Mouse (Mus musculus): Measurements from ENCODE around the gene Retreg1. TPM values are rescaled to one million over a fixed set of nuclear protein-coding genes. Genes with fewer than 3 reads are reported as not detected.

Gene Retreg1
- polyA plus RNA-seq, 1 experiment from 2014 or later, result 7.6 TPM

DNA sequence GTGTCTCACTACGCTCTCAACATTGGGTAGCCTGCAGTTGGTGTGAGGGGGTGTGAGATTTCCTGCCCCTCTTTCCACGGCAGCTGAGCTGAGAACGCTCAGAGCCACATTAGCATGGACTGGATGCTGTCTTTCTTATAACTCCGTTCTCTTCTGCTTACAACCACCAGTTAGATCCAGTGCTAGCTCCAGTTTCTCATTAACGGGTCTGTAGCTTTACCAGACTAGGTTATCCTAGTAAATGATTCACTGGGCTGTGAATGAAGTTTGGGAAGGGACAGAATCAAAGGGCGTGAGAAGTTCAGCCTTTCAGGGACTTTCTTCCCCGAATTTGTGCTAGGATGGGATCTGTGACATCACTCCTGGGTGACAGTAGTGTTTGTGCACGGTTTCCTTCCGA, 70.7 kb downstream of the Retreg1 start:
- Histone ChIP-seq H3K4me2 (replicated peaks) (no peak overlapping the region), H3K9ac (replicated peaks) (no peak overlapping the region), H3K9me3 (no peaks in the 10 kb centered on the region), H3K4me1 (peaks cover 9% of the 10 kb centered on the region), H3K36me3 (no peaks in the 10 kb centered on the region), H3K4me3 (no peak overlapping the region), H3K27ac (replicated peaks) (no peak overlapping the region), H3K27me3 (no peaks in the 10 kb centered on the region)
- no peak for ATAC-seq (replicated peaks)
- WGBS, result 85% methylated on average over 9 of the region's 9 CpGs

DNA sequence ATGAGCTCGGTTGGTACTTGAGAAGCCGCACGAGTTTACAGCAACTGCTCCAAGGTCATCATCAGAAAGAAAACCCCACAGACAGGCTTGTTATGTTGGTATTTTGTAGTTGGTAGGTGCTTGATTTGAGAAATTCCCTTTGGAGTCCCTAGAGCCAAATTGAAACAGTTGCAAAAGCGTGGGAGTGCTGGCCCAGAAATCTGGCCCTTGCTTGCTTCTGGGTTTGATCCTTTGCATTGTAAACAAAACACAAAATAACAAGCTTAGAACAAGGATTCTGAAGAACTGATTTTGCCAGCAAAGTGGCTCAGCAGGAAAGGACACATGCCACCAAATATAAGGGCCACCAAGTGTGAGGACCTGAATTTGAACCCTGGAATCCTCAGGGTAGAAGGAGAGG, 71.2 kb downstream of the Retreg1 start:
- WGBS, result 94% methylated on average over 4 of the region's 4 CpGs

DNA sequence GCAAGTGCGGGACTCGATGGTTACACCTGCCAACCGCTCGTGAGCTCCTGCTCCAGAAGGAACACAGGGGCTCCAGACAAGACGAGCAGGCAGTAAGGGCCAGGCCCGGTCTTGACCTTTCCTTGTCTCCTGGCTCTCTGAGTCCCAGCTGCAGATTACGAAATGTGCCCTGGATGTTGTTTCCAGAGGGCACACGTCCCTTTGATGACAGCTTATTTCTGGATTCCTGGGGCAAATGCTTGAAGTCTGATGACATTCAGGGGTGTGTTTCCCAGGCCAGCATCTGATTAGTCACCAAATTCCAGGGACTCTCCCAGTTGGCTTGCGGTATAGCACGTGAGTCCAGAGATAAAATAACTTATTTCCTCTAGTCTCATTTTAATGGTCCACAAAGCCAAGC, 72.0 kb downstream of the Retreg1 start:
- H3K4me2 ChIP-seq (replicated peaks), result no peak overlapping the region
- H3K4me3 ChIP-seq, result no peak overlapping the region
- no peak overlapping the region for H3K9ac ChIP-seq (replicated peaks)
- no peaks in the 10 kb centered on the region for H3K36me3 ChIP-seq
- H3K27me3 ChIP-seq, result no peaks in the 10 kb centered on the region
- H3K4me1 ChIP-seq, result peaks cover 8% of the 10 kb centered on the region
- no peak overlapping the region for H3K27ac ChIP-seq (replicated peaks)
- WGBS, result 66% methylated on average over 10 of the region's 10 CpGs
- no peak for ATAC-seq (replicated peaks)
- H3K9me3 ChIP-seq, result no peaks in the 10 kb centered on the region

More for the DNA sequence above, 71.2 kb downstream of the Retreg1 start:
- Histone ChIP-seq H3K36me3 (no peaks in the 10 kb centered on the region), H3K4me2 (replicated peaks) (no peak overlapping the region), H3K9ac (replicated peaks) (no peak overlapping the region), H3K27ac (replicated peaks) (no peak overlapping the region), H3K27me3 (no peaks in the 10 kb centered on the region), H3K4me3 (no peak overlapping the region), H3K4me1 (peaks cover 9% of the 10 kb centered on the region), H3K9me3 (no peaks in the 10 kb centered on the region)
- ATAC-seq (replicated peaks), result no peak

DNA sequence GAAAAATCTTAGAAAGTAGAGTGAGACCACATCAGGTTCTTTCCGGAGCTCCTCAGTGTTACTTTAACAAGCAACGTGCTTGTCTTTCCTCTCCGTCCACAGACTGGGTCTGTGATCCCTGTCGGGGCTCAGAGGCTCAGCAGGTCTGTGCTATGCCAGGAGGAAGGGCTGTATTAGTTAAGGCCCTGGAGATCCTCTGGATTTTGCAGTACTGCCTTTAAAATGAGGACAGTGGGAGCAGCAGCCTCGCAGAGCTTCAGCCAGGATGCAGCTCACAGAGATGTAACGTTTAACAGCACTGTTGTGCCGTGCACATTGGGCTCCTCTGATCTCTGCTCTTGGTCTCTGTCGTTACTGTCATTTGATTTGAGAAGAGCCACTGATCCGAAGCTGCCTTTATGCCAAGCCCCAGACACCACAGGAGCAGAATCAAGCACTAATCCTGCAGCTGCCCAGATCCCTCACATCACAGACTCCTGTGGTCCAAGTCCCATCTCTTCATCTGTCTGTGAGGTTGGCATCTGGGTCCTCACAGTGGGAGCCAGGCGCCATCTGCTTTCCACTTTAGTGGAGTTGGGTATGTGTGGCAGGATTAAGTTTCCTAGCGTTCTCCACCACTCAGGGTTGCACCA, 72.7 kb downstream of the Retreg1 start:
- WGBS, result 54% methylated on average over 11 of the region's 11 CpGs
- Histone ChIP-seq H3K27me3 (no peaks in the 10 kb centered on the region), H3K4me3 (no peak overlapping the region), H3K4me2 (replicated peaks) (no peak overlapping the region), H3K4me1 (peaks cover 1% of the 10 kb centered on the region; the same call in 1 of the 2 replicates), H3K9ac (replicated peaks) (no peak overlapping the region), H3K27ac (replicated peaks) (0 out of 2 replicates have a peak overlapping the region, but pooled peaks have one; percentile 19), H3K9me3 (no peaks in the 10 kb centered on the region), H3K36me3 (no peaks in the 10 kb centered on the region)
- peak; percentile 51 for ATAC-seq (replicated peaks)

DNA sequence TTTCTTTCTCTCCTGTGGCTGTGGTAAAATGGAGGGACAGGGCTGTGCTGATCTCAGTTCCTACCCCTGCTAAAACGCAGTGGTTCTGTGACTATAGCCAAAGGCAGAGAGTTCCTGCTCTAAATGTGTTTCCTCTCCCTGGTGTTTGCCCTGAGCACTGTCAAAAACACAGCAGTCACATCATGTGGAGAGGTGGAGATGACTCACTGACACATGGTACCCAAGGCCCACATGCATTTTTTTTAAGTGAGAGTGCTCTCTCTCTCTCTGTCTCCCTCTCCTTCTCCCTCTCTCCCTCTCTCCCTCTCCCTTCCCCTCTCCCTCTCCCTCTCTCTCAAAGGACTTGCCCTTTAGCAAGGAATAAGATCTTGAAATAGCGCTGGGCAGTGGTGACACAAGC, 73.3 kb downstream of the Retreg1 start:
- H3K4me1 ChIP-seq, result no peaks in the 10 kb centered on the region

DNA sequence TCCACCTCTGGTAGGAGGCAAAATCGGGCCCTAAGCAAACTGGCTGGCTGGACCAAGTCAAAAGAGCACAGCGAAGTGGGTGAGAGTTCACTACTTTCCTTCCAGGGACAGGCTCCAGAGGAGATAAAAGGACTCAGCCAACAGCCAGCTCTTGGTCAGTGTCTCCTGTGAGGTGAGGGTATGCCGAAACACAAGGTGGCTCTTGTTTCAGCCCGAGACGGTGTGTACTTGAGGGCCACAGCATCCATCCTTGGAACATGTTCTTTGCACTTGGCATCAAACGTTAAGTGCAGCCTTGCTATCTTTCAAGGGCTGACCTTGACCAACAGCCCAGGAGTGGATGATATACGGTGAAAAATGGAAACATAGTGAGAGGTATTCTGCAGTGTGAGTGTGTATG, 75.7 kb downstream of the Retreg1 start:
- no peak overlapping the region for H3K4me2 ChIP-seq (replicated peaks)
- H3K9ac ChIP-seq (replicated peaks), result no peak overlapping the region
- no peaks in the 10 kb centered on the region for H3K4me1 ChIP-seq
- H3K27ac ChIP-seq (replicated peaks), result no peak overlapping the region
- H3K4me3 ChIP-seq, result no peak overlapping the region
- 91% methylated on average over 7 of the region's 7 CpGs for WGBS
- H3K36me3 ChIP-seq, result no peaks in the 10 kb centered on the region
- H3K27me3 ChIP-seq, result no peaks in the 10 kb centered on the region
- ATAC-seq (replicated peaks), result no peak
- no peaks in the 10 kb centered on the region for H3K9me3 ChIP-seq

More for the DNA sequence above, 73.3 kb downstream of the Retreg1 start:
- no peak for ATAC-seq (replicated peaks)
- no peak overlapping the region for H3K9ac ChIP-seq (replicated peaks)
- no peaks in the 10 kb centered on the region for H3K36me3 ChIP-seq
- no peaks in the 10 kb centered on the region for H3K9me3 ChIP-seq
- H3K4me2 ChIP-seq (replicated peaks), result no peak overlapping the region
- 73% methylated on average over 2 of the region's 2 CpGs for WGBS
- 0 out of 2 replicates have a peak overlapping the region, but pooled peaks have one; percentile 19 for H3K27ac ChIP-seq (replicated peaks)
- H3K27me3 ChIP-seq, result no peaks in the 10 kb centered on the region
- H3K4me3 ChIP-seq, result no peak overlapping the region

DNA sequence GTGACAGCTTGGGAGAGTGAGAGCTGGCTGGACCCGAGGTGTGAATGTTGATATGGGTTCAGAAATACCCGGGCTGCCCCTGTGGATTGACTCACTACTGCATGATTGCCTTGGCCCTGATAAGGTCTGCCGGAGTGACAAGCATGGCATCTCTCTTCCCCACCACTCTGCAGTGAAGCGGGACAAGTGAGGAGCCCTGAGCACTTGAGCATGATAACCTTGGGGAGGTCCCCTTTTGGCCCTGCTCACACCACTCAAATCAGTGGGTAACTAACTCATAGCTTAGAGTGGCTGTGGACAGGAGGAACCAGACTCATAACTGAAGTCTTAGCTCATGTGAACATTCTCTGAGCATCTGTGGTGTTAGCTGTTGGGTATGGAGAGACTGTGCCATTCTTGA, 77.0 kb downstream of the Retreg1 start:
- H3K9ac ChIP-seq (replicated peaks), result no peak overlapping the region
- H3K4me2 ChIP-seq (replicated peaks), result no peak overlapping the region
- H3K36me3 ChIP-seq, result no peaks in the 10 kb centered on the region
- ATAC-seq (replicated peaks), result no peak
- H3K9me3 ChIP-seq, result no peaks in the 10 kb centered on the region
- H3K4me1 ChIP-seq, result no peaks in the 10 kb centered on the region
- H3K4me3 ChIP-seq, result no peak overlapping the region
- no peak overlapping the region for H3K27ac ChIP-seq (replicated peaks)
- no peaks in the 10 kb centered on the region for H3K27me3 ChIP-seq
- 84% methylated on average over 4 of the region's 4 CpGs for WGBS

DNA sequence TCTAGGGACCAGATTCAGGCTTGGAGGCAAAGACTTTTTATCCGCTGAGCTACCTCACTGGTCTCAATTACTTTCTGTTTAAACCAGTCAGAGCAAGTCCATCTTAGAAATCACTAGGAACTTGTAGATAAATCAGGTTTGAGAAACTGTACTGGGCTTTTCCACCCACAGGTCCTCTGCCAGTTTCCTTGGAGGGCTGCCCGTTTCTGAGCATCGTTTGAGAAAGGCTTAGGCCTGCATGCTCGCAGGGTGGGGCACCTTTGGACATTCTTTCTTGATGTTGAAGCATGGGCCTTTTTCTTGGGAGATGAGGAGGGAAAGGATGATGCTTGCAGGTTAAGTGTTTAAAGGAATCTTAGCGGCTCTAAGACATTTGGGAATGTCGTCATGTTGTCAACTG, 77.9 kb downstream of the Retreg1 start:
- Histone ChIP-seq H3K4me2 (replicated peaks) (no peak overlapping the region), H3K27ac (replicated peaks) (no peak overlapping the region), H3K4me3 (no peak overlapping the region), H3K9ac (replicated peaks) (no peak overlapping the region), H3K36me3 (no peaks in the 10 kb centered on the region), H3K9me3 (no peaks in the 10 kb centered on the region), H3K4me1 (no peaks in the 10 kb centered on the region), H3K27me3 (no peaks in the 10 kb centered on the region)
- WGBS, result 90% methylated on average over 6 of the region's 6 CpGs
- no peak for ATAC-seq (replicated peaks)

DNA sequence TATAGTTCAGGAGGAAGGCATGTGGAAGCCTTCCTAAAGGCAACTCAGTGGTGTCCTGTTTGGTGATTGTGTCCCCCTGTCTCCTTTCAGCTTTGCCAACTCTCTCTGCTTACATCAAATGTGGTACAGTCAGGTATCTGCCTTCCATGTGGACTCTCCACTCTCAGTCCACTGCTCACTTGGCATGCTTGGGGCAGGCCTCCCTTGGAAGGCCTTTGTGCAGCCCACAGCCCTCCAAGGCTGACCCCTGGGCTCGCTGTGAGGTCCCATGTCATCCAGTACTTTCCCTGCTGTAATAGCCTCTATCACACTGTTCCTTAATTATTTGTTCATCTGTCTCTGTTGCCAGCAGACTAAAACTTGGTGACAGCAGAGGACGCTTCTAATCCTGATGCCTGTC, 79.0 kb downstream of the Retreg1 start:
- no peak for ATAC-seq (replicated peaks)
- H3K27ac ChIP-seq (replicated peaks), result no peak overlapping the region
- no peaks in the 10 kb centered on the region for H3K27me3 ChIP-seq
- no peak overlapping the region for H3K4me2 ChIP-seq (replicated peaks)
- H3K4me3 ChIP-seq, result no peak overlapping the region
- 62% methylated on average over 2 of the region's 2 CpGs for WGBS
- H3K4me1 ChIP-seq, result no peaks in the 10 kb centered on the region
- H3K9ac ChIP-seq (replicated peaks), result no peak overlapping the region
- no peaks in the 10 kb centered on the region for H3K36me3 ChIP-seq
- H3K9me3 ChIP-seq, result no peaks in the 10 kb centered on the region

DNA sequence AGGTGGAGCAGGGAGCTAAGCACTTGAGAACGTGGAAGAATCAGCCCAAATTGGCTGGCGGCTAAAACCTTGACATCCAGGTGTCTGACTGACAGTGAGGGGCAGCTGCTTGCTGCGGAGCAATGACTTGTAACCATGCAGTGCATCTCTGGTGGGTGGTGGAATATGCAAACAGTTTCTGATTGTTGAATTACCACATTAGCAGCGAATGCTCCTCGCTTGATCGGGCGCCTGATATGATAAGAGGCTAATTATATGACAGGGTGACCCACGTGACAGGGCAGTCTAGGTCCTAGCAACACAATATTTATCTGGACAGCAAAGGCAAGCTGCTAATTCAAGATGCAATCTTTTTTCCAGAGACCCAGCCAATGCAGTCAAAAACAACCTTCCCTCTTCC, 80.9 kb downstream of the Retreg1 start:
- Histone ChIP-seq H3K4me2 (replicated peaks) (no peak overlapping the region), H3K27ac (replicated peaks) (no peak overlapping the region), H3K4me3 (no peak overlapping the region), H3K27me3 (no peaks in the 10 kb centered on the region), H3K4me1 (no peaks in the 10 kb centered on the region), H3K9me3 (no peaks in the 10 kb centered on the region), H3K36me3 (no peaks in the 10 kb centered on the region), H3K9ac (replicated peaks) (no peak overlapping the region)
- 81% methylated on average over 8 of the region's 8 CpGs for WGBS
- ATAC-seq (replicated peaks), result no peak

DNA sequence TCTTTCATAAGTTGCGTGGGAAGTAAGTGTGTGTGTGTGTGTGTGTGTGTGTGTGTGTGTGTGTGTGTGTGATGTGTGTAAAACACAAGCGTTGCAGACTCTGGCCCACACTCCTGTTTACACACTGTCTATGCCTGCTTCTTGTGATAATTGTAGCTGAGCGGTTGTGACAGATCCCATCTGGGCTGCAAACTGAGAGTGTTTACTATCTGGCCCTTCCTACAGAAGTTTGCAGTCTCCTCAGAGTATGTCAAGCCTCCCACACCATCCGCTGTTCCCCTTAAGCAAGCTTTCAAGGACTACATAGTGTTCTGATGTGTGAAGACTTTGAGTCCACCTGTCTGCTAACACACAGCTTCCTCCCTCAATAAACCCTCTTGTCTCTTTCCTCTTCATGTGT, 83.2 kb downstream of the Retreg1 start:
- Histone ChIP-seq H3K36me3 (no peaks in the 10 kb centered on the region), H3K4me3 (no peak overlapping the region), H3K27me3 (no peaks in the 10 kb centered on the region), H3K27ac (replicated peaks) (no peak overlapping the region), H3K4me1 (no peaks in the 10 kb centered on the region), H3K9me3 (no peaks in the 10 kb centered on the region), H3K9ac (replicated peaks) (no peak overlapping the region), H3K4me2 (replicated peaks) (no peak overlapping the region)
- 88% methylated on average over 4 of the region's 4 CpGs for WGBS
- no peak for ATAC-seq (replicated peaks)

DNA sequence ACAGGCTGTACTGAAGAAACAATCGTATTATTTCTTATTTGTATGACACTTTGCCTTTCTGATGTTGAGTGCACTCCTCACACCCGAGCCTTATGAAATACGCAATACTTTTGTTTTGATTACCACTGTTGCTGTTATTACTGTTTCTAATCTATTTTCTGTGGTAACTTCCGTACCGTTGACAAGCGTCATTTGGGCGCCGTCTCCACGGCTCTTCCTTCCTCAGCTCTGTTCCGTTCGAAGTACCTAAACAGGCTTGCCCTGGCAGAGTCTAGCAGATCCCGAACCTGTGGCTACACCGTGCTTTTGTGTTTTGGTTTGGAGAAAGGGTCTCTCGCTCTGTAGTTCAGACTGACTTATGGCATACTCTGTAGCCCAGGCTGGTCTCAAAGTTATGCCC, 84.1 kb downstream of the Retreg1 start:
- Histone ChIP-seq H3K4me1 (no peaks in the 10 kb centered on the region), H3K27ac (replicated peaks) (no peak overlapping the region), H3K9me3 (no peaks in the 10 kb centered on the region), H3K36me3 (no peaks in the 10 kb centered on the region), H3K27me3 (no peaks in the 10 kb centered on the region), H3K4me2 (replicated peaks) (no peak overlapping the region), H3K4me3 (no peak overlapping the region), H3K9ac (replicated peaks) (no peak overlapping the region)
- 94% methylated on average over 14 of the region's 14 CpGs for WGBS
- ATAC-seq (replicated peaks), result no peak

DNA sequence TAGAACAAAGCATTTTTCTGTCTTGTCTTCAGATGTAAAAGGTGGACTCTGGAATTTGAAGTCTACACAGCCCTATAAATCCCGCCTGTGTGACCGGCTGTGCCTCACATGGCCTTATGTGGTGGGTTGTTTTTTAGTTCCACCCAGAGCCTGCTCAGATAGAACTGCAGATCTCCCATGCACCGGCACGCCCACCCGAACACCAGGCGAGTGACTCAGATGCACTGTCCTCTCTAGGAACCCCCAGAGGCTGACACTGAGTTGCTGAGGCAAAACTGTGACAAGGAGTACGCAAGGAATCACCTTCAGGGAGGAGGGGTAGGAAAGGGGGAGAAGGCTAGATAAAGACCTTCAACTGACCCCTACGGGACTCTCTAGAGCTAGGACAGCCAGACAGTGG, 85.0 kb downstream of the Retreg1 start:
- H3K4me2 ChIP-seq (replicated peaks), result no peak overlapping the region
- no peak overlapping the region for H3K4me3 ChIP-seq
- H3K9ac ChIP-seq (replicated peaks), result no peak overlapping the region
- no peaks in the 10 kb centered on the region for H3K36me3 ChIP-seq
- 0 out of 2 replicates have a peak, but pooled peaks cover under 1% of the 10 kb centered on the region for H3K4me1 ChIP-seq
- H3K27me3 ChIP-seq, result no peaks in the 10 kb centered on the region
- no peaks in the 10 kb centered on the region for H3K9me3 ChIP-seq
- no peak overlapping the region for H3K27ac ChIP-seq (replicated peaks)
- 94% methylated on average over 8 of the region's 8 CpGs for WGBS
- no peak for ATAC-seq (replicated peaks)

All from forebrain, embryonic 15.5 days (tissue).